Mouse (Mus musculus): ENCODE data around the gene Cntnap5c.

DNA sequence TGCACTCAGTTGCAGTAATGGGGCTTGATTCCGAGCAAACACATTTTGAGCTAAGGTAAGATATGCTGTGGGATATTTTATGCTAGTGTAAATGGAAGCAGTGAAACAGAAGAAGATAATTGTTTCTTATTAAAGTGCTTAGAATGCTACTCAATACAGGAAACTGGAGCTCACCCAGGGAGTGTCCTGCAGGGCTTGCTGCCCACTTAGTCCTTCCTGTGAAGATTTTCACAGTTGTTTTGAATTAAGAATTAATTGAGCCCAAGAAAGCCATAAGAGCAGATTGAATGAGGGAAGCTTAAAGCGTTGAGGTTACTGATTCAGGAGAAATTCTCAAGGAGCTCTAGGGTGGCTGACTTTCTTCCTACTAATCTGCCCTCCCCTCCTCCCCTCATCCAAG lies 586.9 kb downstream of the Cntnap5c start:
- TF ChIP-seq CTCF (IDR thresholded peaks at IDR 0.05; ENCODE audit: extremely low read depth, insufficient read depth, insufficient read length, insufficient replicate concordance) (no peak), POLR2A (IDR thresholded peaks at IDR 0.05; ENCODE audit: low read depth, low read length) (no peak)

All from spleen, adult 2 months (tissue).